Mouse (Mus musculus): ENCODE data around the gene Rab3a.
A peak's percentile ranks its signal among the peaks of the same experiment; 100 is the strongest.

The Rab3a gene

DNA sequence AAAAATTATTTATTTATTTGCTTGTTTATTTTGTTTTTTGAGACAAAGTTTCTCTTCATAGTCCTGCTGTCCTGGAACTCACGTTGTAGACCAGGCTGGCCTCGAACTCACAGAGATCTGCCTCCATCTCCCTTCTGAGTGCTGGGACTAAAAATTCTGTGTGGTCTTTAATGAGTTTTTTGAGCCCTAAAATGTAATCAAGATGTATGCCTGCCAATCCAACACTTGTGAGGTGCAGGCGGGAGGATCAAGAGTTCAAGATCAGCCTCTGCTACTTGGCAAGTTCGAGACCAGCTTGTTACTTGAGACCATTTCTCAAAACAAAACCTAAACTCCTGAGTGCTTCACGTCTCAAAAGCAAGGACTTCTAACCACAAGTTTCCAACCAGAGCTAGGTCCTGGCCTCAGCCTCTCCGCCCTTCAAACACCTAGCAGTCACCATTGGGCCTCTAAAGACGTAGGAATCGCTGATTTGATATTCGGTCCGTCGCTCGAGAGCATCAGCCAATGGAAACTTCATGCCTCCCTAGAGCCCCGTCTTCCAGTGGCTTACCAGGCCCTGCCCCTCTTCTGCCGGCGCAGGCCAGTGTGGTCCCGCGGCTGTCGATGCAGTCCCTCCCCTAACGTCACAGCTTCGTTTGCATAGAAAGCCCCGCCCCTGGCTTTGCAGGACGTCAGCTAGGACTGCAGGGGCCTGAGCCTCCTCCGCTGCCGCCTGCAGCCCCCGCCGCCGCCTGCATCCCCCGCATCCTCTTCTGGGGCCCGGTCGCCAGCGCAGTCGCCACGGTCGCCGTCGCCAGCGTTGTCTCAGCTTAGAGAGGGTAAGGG, at the start of gene Rab3a:
Gene Rab3a, plus strand, starts transcription at position 637 of the 828 bp plus-strand sequence.
- peak; percentile 95 for DNase-seq (ENCODE audit: low spot score in 2 of 2)

DNA sequence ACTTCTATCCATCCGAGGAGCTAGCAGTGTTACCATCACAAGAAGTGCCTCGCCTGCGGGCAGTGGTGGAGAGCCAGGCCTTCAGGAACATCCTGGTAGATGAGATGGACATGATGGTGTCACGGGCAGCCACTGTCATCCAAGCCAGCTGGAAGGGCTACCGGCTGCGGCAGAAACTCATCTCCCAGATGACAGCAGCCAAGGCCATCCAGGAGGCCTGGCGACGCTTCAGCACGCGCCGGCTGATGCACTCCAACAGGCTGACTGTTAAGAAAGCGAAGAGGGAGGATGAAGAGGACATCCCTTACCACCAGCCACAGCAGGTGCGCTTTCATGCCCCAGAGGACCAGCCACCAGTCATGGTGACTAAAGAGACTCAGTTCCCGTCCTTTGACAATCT, 46.2 kb upstream of the Rab3a start:
- no peak for DNase-seq (ENCODE audit: low spot score in 2 of 2)

DNA sequence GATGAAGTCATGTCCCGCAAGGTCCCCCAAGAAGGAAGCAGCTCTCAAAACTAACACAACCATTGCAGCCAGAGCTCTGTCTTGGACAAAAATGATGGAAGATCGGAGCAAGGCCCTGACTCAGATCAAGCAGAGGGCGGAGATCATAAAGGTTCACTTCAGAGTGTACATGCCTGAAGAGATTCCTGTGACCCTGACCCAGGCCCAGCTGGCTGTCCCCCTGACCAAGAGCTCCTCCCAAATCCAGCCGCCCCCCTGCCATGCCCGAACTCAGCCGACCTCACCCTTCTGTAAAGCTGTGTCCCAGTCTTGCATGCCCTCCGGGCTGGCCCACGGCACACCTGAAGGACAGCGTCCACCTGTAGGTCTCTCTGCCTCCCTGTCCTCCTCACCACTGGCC, 44.7 kb upstream of the Rab3a start:
- no peak for DNase-seq (ENCODE audit: low spot score in 2 of 2)

DNA sequence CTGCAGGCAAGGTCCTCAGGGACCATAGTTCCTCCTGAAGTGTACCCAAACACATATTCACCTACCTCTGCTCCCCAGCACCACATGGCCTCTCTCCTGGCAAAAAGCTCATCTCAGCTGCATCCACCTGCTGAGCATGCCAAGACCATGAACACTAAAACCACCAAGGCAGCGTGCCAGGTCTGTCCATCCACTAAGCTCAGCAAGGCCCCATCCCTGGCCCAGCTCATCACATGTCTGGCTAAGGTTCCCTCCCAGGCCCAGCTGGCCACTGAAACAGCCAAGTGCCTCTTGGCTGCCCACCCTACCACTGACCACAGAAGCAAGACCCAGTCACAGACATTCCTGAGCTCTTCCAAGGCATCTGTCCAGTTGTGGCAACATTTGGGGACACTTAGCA, 44.2 kb upstream of the Rab3a start:
- no peak for DNase-seq (ENCODE audit: low spot score in 2 of 2)

DNA sequence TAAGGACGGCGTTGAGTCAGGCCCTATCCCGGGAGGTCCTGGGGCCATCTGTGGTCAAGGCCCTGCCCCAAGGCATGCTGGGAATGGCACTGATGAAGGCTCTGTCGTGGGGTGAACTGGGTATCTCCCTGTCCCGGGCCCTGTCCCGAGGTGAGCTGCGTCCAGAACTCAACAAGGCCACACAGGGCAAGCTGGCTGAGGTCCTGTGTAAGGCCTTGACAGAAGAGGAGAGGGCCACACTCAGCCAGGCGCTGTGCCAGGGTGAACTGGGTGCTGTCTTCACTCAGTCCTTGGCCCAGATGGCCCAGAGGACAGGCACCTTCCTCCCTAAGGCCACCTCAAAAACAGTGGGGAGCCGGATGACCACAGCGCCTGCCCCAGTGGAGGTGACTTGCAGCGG, 43.4 kb upstream of the Rab3a start:
- DNase-seq (ENCODE audit: low spot score in 2 of 2): no peak

DNA sequence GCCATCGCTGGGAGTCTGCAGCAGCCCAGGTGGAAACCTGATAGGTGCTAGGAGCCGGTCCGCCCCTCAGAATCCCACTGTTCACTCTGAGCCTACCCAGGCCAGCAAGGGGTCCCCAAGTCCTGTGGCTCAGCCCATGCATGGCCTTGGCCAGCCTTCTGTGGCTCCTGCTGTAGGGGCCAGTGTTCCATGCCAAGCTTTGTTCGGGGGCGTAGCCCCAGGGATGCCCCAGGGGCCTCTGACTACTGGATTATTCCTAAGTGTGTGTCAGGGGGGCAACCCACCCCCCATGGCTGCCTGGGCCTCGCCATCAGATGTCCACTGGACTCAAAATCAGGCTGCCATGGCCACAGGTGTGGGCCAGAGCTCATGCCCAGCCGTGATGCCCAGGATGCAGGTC, 40.5 kb upstream of the Rab3a start:
- DNase-seq (ENCODE audit: low spot score in 2 of 2): no peak

GRCm38 (mm10) chr8:70715086-70715485, 39.4 kb upstream of the Rab3a start:
- DNase-seq (ENCODE audit: low spot score in 2 of 2): no peak

- DNase-seq (ENCODE audit: low spot score in 2 of 2): no peak
These were observed 37.7 kb upstream of the Rab3a start for GRCm38 (mm10) chr8:70716521-70717400.

DNA sequence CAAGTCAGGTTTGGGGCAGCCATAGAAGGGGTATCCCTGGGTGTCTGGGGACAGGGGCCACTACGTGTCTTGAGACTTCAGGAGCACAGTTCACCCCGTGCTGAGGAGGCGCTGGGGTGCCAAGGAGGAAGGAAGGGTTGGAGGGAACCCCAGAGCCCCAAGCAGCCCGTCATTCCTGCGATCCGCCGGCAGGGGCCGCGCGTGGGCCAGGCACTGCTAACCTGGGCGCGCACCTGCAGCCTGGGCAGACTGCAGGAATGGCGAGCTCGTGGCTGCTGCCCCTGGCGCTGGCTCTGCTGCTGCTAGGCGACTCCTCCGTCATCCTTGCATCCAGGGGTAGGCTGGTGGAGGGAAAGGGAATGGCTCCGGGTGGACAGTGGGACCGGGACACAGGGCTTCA, 36.2 kb upstream of the Rab3a start, which contains the start of gene Gm3336:
Gene Gm3336, plus strand, starts transcription at position 247 of the 400 bp plus-strand sequence.
- DNase-seq (ENCODE audit: low spot score in 2 of 2): no peak

- DNase-seq (ENCODE audit: low spot score in 2 of 2): no peak
These were observed 34.6 kb upstream of the Rab3a start for GRCm38 (mm10) chr8:70719796-70720270.

DNA sequence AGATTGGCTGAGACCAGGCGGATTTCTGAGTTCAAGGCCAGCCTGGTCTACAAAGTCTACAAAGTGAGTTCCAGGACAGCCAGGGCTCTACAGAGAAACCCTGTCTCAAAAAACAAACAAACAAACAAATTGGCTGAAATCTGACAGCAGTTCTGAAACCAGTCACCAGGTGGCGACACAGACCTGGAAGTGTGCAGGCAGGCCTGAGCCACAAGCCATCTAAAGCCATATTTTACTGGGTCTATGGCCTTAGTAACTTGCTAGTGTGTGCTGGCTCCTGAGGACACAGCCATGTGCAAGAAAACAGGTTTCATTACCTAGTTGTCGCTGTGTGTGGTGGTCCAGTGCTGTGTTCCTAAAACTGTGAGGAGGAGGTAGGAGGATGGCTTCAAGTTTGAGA, 33.7 kb upstream of the Rab3a start:
- peak in 1 of 2 experiments; percentile 55 for DNase-seq (ENCODE audit: low spot score in 2 of 2)

- no peak for DNase-seq (ENCODE audit: low spot score in 2 of 2)
These were observed 32.9 kb upstream of the Rab3a start for GRCm38 (mm10) chr8:70721601-70722000.

- DNase-seq (ENCODE audit: low spot score in 2 of 2): no peak
These were observed 30.8 kb upstream of the Rab3a start, which contains the start of gene Pde4c for GRCm38 (mm10) chr8:70723486-70724210. Gene Pde4c, plus strand, starts transcription at chr8:70723720.

GRCm38 (mm10) chr8:70724216-70724615, 30.3 kb upstream of the Rab3a start:
- DNase-seq (ENCODE audit: low spot score in 2 of 2): no peak

DNA sequence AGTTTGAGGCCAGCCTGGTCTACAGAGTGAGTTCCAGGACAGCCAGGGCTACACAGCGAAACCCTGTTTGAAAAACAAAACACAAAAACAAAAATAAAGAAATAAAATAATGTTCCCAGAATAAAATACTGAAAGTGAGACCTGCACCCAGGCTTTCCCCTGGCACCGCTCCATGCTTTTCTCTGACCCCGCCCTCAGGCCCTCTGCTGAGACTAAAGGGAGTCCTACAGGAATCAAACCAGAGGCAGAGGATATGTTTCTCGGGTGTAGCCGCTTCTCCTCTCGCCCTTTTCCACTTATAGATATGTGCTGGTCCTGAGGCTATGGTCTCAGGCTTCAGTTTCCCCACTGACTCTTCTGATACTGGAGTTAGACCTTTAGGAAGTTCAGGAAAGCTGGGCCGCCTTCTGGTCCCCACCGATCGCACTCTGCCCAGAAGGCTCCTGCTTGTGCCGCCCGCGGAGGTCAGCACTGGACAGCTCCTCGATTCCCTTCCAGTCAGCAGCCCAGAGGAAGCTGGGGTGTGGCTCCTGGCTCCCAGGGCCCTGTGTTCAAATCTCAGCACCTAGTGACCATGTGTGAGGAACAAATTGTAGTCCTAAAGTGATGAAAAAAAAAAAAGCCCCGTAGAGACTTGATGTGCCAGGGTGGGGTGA, 28.6 kb upstream of the Rab3a start:
- DNase-seq (ENCODE audit: low spot score in 2 of 2): no peak

DNA sequence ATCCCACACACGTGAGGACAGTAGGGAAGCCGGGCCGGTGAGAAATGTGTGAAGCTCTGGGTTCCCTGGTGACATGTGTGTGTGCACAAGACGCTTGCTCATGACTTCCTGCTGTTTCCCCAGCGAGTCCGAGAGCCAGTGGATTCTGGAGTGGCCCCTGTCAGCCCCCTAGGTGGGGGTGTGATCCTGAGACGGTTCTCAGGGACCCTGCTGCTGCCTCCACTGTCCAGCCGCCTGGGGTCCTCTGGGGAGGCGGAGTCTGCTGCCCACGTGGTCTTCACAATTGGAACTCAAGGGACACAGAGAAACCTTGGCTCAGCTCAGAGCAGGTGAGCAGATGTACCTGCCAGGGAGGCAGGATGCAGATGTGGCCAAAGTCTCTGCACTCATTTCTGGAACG, 27.8 kb upstream of the Rab3a start:
- DNase-seq (ENCODE audit: low spot score in 2 of 2): no peak

- DNase-seq (ENCODE audit: low spot score in 2 of 2): no peak
These were observed 24.5 kb upstream of the Rab3a start for GRCm38 (mm10) chr8:70729808-70730475.

- DNase-seq (ENCODE audit: low spot score in 2 of 2): no peak
These were observed 23.5 kb upstream of the Rab3a start for GRCm38 (mm10) chr8:70730956-70731355.

DNA sequence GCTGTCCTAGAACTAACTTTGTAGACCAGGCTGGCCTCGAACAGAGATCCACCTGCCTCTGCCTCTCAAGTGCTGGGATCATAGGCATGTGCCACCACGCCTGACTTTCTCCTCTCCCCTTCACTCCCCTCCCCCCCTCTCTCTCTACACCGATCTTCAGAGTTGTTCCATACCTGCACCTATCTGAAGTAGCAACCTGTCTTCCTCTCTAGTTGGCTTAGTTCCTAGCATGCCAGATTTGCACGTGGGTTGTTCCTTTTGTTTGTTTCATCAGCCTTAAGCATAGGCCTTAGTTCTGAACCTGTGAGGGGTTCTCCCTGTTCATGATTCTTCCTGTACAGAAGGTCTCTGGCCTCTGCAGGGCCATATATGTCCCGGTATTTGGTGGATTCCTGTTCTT, 16.8 kb upstream of the Rab3a start:
- no peak for DNase-seq (ENCODE audit: low spot score in 2 of 2)

- no peak for DNase-seq (ENCODE audit: low spot score in 2 of 2)
These were observed 16.3 kb upstream of the Rab3a start for GRCm38 (mm10) chr8:70738211-70738610.

GRCm38 (mm10) chr8:70741661-70742060, 12.8 kb upstream of the Rab3a start:
- no peak for DNase-seq (ENCODE audit: low spot score in 2 of 2)

All from urinary bladder, postnatal 4 days (tissue).